Mouse (Mus musculus) midbrain, embryonic 16.5 days (tissue): ENCODE measurements at regions not wholly inside any gene's neighbourhood (a gene's known extent, or its start where the extent isn't known, plus 50 kb on each side); places are given as distances from the start of the nearest gene placed in this dataset.

Experiments
- ATAC-seq: fragments of 200-750 bp; cut with Nextera tagmentation; 2 replicates; pipeline ENCODE4 v1.8.0; 2017; ENCODE audit warnings: moderate TSS enrichment
- H3K27ac ChIP-seq: fragments of 300-500 bp; sonication (generic); 2 replicates; pipeline ENCODE4 v1.5.1; 2014; ENCODE audit warnings: mild to moderate bottlenecking, low read length, mixed read lengths
- H3K27me3 ChIP-seq: fragments of 300-500 bp; sonication (generic); 2 replicates; pipeline ENCODE4 v1.6.1; 2014; ENCODE audit warnings: low read depth, low read length, mixed read lengths; ENCODE audit not compliant: control insufficient read depth, insufficient read depth
- H3K36me3 ChIP-seq: fragments of 300-500 bp; sonication (generic); 2 replicates; pipeline ENCODE4 v1.6.1; 2014; ENCODE audit warnings: mild to moderate bottlenecking, low read length, moderate library complexity, mixed read lengths; ENCODE audit not compliant: control insufficient read depth, insufficient read depth
- H3K4me1 ChIP-seq: fragments of 300-500 bp; sonication (generic); 2 replicates; pipeline ENCODE4 v1.6.1; 2014; ENCODE audit warnings: mild to moderate bottlenecking, low read length, mixed read lengths; ENCODE audit not compliant: control insufficient read depth, insufficient read depth
- H3K4me2 ChIP-seq: fragments of 300-500 bp; sonication (generic); 2 replicates; pipeline ENCODE4 v1.6.1; 2014; ENCODE audit warnings: mild to moderate bottlenecking, low read length, mixed read lengths
- H3K4me3 ChIP-seq: fragments of 300-500 bp; sonication (generic); 2 replicates; pipeline ENCODE4 v1.5.1; 2014; ENCODE audit warnings: low read depth, mild to moderate bottlenecking, low read length, moderate library complexity, mixed read lengths
- H3K9ac ChIP-seq: fragments of 300-500 bp; sonication (generic); 2 replicates; pipeline ENCODE4 v1.6.1; 2014; ENCODE audit warnings: low read depth, low read length, mixed read lengths
- H3K9me3 ChIP-seq: fragments of 300-500 bp; sonication (generic); replicated peaks from 2 replicates; pipeline ENCODE4 v1.6.1; 2014; ENCODE audit warnings: mild to moderate bottlenecking, low read length, mixed read lengths; ENCODE audit not compliant: control insufficient read depth, poor library complexity, severe bottlenecking
- WGBS: fragments of 180-500 bp; shearing (Covaris S2); extraction: QIAGEN DNeasy Blood & Tissue Kit; methylation state at CpG from one replicate; pipeline ENCODE4 v1.1.7; 2014; 5-methylcytosine and 5-hydroxymethylcytosine counted together

DNA sequence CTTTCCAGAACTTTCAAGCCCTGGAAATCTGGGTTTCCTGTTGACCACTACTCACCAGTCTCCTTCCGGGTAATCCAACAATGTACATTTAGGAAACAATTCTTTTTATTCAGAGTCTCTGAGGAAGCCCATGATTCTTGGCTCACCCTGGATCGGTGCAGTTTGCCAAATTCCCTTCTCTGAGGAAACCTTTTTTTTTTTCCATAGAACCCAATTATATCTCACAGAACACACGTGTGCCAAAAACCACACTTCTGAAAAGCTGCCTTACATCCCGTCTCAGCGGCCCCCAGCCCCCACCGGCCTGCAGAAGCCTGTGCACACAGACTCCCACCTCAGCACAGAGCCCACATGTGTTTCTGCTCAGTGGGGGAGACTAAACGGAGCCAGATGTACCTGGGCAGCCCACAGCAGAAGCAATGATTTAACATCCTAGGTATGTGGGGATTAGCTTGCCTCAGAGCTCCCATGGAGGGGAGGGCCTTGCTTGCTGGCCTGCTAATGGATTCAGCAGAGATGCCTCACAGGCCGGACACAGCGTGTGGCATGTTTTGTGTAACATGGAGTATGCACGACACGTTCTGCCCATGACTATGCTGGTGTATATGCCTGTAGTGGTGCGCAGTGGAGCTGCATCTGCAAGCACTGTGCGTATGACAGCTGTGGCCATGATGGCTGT, 413.7 kb downstream of the Rps24 start:
- Histone ChIP-seq H3K4me1 (no peaks in the 10 kb centered on the region), H3K9me3 (0 out of 2 replicates have a peak, but pooled peaks cover 3% of the 10 kb centered on the region), H3K9ac (no peak overlapping the region), H3K4me3 (no peak overlapping the region), H3K27me3 (no peaks in the 10 kb centered on the region), H3K27ac (no peak overlapping the region), H3K36me3 (no peaks in the 10 kb centered on the region), H3K4me2 (no peak overlapping the region)
- ATAC-seq = peak; percentile 51; the same call in 1 of the 2 replicates
- 58% methylated on average over 13 of the region's 13 CpGs for WGBS

DNA sequence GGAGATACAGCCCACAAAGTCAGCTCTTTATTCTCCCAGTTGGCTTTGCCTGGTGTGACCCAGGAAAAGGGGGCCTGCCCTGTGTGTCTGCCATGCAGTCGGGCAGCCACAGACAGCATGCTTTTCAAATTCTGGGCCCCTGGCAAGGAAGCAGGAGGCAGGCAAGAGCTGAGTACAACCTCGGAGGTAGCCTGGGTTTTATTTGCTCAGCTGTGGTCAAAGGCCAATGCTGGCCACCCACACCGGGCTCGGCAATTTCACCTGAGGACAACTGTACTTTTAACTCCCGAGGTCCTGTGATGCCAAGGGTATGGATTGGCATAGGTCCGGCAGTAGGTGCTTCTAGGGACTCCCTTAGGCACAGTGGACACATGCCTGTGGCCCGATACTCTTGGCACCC, 414.8 kb downstream of the Rps24 start:
- Histone ChIP-seq H3K36me3 (no peaks in the 10 kb centered on the region), H3K4me1 (no peaks in the 10 kb centered on the region), H3K9ac (no peak overlapping the region), H3K9me3 (0 out of 2 replicates have a peak, but pooled peaks cover under 1% of the 10 kb centered on the region), H3K27me3 (no peaks in the 10 kb centered on the region), H3K4me2 (no peak overlapping the region), H3K4me3 (no peak overlapping the region), H3K27ac (no peak overlapping the region)
- no peak for ATAC-seq
- WGBS = 76% methylated on average over 7 of the region's 7 CpGs

DNA sequence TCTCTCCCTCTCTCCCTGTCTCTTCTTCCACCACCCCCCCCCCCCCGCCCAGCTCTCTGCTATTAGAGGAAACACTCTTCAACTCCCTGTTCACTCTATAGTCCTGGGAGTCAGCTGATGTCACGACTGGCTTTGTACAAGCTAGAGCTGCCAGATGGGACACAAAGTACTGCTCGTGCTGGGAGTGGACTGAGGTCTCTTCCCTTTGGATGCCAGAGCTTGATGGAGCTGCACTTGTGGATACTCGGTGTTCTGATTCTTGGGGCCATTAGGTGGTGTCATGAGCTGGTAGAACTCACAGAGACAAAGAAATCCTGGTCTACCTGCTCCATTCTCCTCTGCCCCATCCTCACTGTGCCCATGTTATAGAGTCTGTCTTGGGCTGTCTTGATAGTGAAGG, 415.9 kb downstream of the Rps24 start:
- 5% methylated on average over 3 of the region's 4 CpGs for WGBS
- Histone ChIP-seq H3K4me3 (no peak overlapping the region), H3K27ac (no peak overlapping the region), H3K9me3 (no peaks in the 10 kb centered on the region), H3K4me2 (no peak overlapping the region), H3K4me1 (no peaks in the 10 kb centered on the region), H3K36me3 (no peaks in the 10 kb centered on the region), H3K27me3 (no peaks in the 10 kb centered on the region), H3K9ac (no peak overlapping the region)
- no peak for ATAC-seq

DNA sequence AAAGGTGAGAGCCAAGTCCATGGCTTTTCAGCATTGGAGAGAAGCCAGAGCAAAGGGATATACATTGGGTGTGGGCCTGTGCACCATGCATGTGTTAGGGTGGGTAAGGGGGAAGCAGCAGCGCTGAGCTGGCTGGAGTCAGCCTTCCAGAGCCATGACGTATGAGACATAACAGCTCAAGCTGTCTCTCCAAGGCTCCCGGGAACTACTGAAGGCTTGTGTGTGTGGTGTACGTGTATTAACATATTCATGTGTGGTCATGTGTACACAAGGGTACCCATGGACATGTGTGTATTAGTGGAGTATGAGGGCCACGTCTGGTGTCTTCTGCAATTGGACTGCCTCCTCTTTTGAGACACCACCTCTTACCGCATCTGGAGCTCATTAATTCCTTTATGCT, 417.8 kb downstream of the Rps24 start:
- Histone ChIP-seq H3K9me3 (no peaks in the 10 kb centered on the region), H3K27me3 (no peaks in the 10 kb centered on the region), H3K4me1 (peaks cover 5% of the 10 kb centered on the region; the same call in 1 of the 2 replicates), H3K4me2 (no peak overlapping the region), H3K9ac (no peak overlapping the region), H3K36me3 (no peaks in the 10 kb centered on the region), H3K4me3 (no peak overlapping the region), H3K27ac (no peak overlapping the region)
- ATAC-seq = no peak
- WGBS = 83% methylated on average over 6 of the region's 6 CpGs

DNA sequence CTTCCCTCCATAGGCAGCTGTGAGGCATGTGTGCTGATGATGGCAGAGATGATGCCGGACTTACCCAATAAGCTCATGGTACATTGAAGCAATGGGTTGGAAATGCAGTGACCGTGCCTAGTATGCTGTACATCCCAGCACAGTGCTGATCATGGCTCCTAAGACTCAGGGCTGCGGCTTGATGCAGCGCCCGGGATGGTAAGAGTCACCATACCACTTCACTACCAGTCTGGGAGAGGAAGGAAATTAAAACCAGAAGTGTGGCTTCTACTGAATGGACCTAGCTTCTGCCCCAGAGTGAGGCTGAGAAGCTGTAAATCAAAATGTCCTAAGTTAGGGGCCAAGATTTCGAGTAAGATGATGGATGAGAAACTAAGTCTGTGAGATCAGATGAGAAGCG, 420.0 kb downstream of the Rps24 start:
- Histone ChIP-seq H3K4me2 (no peak overlapping the region), H3K9me3 (no peaks in the 10 kb centered on the region), H3K9ac (no peak overlapping the region), H3K27me3 (no peaks in the 10 kb centered on the region), H3K36me3 (no peaks in the 10 kb centered on the region), H3K4me3 (no peak overlapping the region), H3K27ac (no peak overlapping the region), H3K4me1 (peaks cover 6% of the 10 kb centered on the region)
- 96% methylated on average over 7 of the region's 7 CpGs for WGBS
- no peak for ATAC-seq

DNA sequence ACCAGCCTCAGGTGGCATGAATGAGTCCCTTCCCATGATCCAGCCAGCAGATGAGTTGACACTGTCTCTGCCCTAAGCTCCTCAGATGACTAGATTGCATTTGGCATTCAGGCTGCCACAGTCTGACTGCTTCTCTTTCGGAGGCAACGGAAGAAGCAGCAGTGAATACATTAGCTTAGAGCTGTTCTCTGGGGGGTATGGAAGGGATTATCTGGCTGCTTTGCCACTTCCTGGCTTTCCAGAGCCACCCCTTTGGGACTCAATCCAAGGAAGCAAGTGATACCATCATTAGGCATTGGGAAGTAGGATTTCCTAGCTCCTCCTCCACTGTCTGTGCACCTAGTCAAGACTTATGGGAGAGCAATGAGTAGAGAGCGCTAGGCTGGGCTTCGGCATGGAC, 421.5 kb downstream of the Rps24 start:
- no peaks in the 10 kb centered on the region for H3K36me3 ChIP-seq
- ATAC-seq = no peak
- H3K27me3 ChIP-seq = no peaks in the 10 kb centered on the region
- H3K4me1 ChIP-seq = peaks cover 8% of the 10 kb centered on the region
- H3K4me2 ChIP-seq = no peak overlapping the region
- H3K4me3 ChIP-seq = no peak overlapping the region
- 61% methylated on average over 4 of the region's 4 CpGs for WGBS
- no peaks in the 10 kb centered on the region for H3K9me3 ChIP-seq
- H3K9ac ChIP-seq = no peak overlapping the region
- H3K27ac ChIP-seq = no peak overlapping the region

DNA sequence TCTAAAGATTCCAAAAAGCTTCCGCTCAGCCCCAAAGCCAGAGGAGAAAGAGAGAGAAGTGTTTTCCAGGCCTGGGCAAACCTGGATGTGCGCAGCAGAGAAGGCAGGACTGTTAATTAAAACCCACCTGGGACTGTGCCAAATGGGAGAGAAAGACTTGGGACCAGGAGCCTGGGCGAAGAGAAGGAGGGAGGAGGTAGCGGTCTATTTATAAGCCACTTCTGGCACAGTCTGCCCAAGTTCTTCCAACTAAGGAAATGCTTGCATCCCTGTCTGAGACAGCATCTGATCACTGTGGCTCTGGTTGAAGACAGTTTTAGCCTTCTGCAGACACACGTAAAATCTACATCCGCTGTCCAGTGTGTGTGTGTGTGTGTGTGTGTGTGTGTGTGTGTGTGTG, 424.7 kb downstream of the Rps24 start:
- WGBS = 72% methylated on average over 6 of the region's 6 CpGs
- Histone ChIP-seq H3K9ac (no peak overlapping the region), H3K4me3 (no peak overlapping the region), H3K9me3 (no peaks in the 10 kb centered on the region), H3K27ac (no peak overlapping the region), H3K36me3 (no peaks in the 10 kb centered on the region), H3K4me2 (no peak overlapping the region), H3K4me1 (peaks cover 8% of the 10 kb centered on the region), H3K27me3 (no peaks in the 10 kb centered on the region)
- ATAC-seq = no peak

DNA sequence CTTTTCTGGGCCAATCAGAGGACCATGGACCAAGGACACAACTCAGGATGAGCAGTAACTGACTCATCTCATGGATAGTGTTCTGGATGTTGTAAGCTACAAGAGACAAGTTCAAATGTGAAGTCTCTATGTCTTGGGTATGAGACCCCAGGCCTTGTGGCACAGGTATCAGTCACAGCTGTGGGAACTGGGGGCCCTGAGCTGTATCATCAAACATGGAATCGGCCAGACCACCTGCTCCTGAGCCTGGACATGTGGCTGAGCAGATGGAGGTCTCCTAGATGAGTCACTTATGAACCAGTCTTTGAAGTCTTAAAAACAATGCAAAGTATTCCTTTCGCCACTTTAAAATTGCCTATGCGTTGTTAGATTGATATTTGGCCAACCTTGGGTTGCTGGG, 432.1 kb downstream of the Rps24 start:
- Histone ChIP-seq H3K4me1 (no peaks in the 10 kb centered on the region), H3K4me2 (no peak overlapping the region), H3K4me3 (no peak overlapping the region), H3K36me3 (no peaks in the 10 kb centered on the region), H3K9me3 (no peaks in the 10 kb centered on the region), H3K27me3 (no peaks in the 10 kb centered on the region), H3K9ac (no peak overlapping the region), H3K27ac (no peak overlapping the region)
- WGBS = 95% methylated on average over 3 of the region's 3 CpGs
- no peak for ATAC-seq

DNA sequence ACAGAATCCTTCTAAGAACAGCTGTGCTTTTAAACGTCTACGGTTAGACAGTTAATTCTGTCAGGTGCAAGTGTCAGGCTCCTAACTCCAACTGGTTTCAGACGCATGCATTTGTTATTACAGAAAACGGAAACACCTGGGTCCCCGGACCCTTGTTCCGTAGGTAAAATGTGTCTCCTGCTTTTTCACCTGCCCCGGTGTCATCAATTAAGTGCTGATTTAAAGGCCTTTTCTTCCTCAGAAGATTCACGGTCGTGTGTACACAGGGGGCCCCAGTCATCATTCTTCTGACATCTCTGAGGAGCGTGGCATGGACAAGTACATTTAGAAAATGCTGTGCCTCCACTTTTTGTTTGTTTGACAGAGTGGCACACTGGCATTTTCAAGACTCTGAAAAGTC, 435.1 kb downstream of the Rps24 start:
- Histone ChIP-seq H3K27me3 (no peaks in the 10 kb centered on the region), H3K4me3 (no peak overlapping the region), H3K9ac (no peak overlapping the region), H3K36me3 (no peaks in the 10 kb centered on the region), H3K4me1 (peaks cover 5% of the 10 kb centered on the region; the same call in 1 of the 2 replicates), H3K4me2 (no peak overlapping the region), H3K9me3 (no peaks in the 10 kb centered on the region), H3K27ac (no peak overlapping the region)
- WGBS = 85% methylated on average over 10 of the region's 10 CpGs
- no peak for ATAC-seq
